Mouse (Mus musculus) lung, embryonic 14.5 days (tissue): ENCODE results near the gene Cnp. TPM values are rescaled to one million over a fixed set of nuclear protein-coding genes. Genes with fewer than 3 reads are reported as not detected.
A peak's percentile ranks its signal among the peaks of the same experiment; 100 is the strongest.

Source experiments
- ATAC-seq: fragments of 200-750 bp; cut with Nextera tagmentation; 2 replicates; pipeline ENCODE4 v1.8.0; 2017; ENCODE audit warnings: mild to moderate bottlenecking, moderate TSS enrichment, moderate library complexity; ENCODE audit not compliant: insufficient read depth
- DNase-seq: peaks from one replicate; pipeline ENCODE4 v3.0.0-alpha.2; 2015
- H3K27ac ChIP-seq: fragments of 300-500 bp; sonication (generic); 2 replicates; pipeline ENCODE4 v1.5.1; 2014; ENCODE audit warnings: low read depth, mild to moderate bottlenecking, moderate library complexity
- H3K27me3 ChIP-seq: fragments of 300-500 bp; sonication (generic); 2 replicates; pipeline ENCODE4 v1.6.1; 2014; ENCODE audit warnings: low read length, control low read depth; ENCODE audit not compliant: insufficient read depth
- H3K36me3 ChIP-seq: fragments of 300-500 bp; sonication (generic); 2 replicates; pipeline ENCODE4 v1.6.1; 2014; ENCODE audit warnings: control low read depth; ENCODE audit not compliant: insufficient read depth
- H3K4me1 ChIP-seq: fragments of 300-500 bp; sonication (generic); 2 replicates; pipeline ENCODE4 v1.6.1; 2014; ENCODE audit warnings: antibody characterized with exemption, control low read depth; ENCODE audit not compliant: insufficient read depth
- H3K4me2 ChIP-seq: fragments of 300-500 bp; sonication (generic); 2 replicates; pipeline ENCODE4 v1.6.1; 2014; ENCODE audit warnings: mild to moderate bottlenecking
- H3K4me3 ChIP-seq: fragments of 300-500 bp; sonication (generic); 2 replicates; pipeline ENCODE4 v1.5.1; 2014; ENCODE audit warnings: low read depth, low read length
- H3K9ac ChIP-seq: fragments of 300-500 bp; sonication (generic); 2 replicates; pipeline ENCODE4 v1.6.1; 2014
- H3K9me3 ChIP-seq: fragments of 300-500 bp; sonication (generic); 2 replicates; pipeline ENCODE4 v1.6.1; 2016; ENCODE audit warnings: low read depth, low read length, control low read depth
- CTCF ChIP-seq: IDR thresholded peaks from 2 replicates; pipeline ENCODE4 v1.5.1; 2016; ENCODE audit warnings: antibody characterized with exemption, low read depth
- WGBS: fragments of 180-500 bp; shearing (Covaris S2); extraction: QIAGEN DNeasy Blood & Tissue Kit; methylation state at CpG from one replicate; pipeline ENCODE4 v1.1.7; 2014; 5-methylcytosine and 5-hydroxymethylcytosine counted together
- polyA plus RNA-seq: library from polyadenylated mRNA; unstranded; fragments of >200 nt; fragmentation: Nextera tagmentation; extraction: Ambion mirVana; gene quantifications from 2 replicates; pipeline ENCODE4 v1.2.1, GENCODE M21; 2014

Gene Cnp
- polyA plus RNA-seq, 1 experiment from 2014 or later: 24.4 TPM

DNA sequence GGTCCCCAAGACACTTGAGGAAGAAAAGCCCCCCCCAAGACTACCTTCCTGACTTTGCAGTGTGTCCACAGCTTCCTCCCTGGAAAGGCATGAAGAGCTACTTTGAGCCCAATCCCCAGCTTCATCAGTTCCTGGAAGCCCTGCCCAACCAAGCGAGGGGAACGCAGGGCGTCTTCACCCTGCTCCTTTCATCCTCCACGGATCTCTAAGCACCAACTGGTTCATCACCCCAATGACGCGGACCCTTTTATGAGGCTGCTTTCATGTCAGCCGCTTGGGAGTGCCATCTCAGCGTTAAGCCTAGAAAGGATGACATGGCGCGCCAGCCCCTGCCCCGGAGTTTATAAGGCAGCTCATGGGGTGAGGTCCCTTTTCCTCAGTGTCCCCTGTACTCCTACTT, 45.3 kb downstream of the Cnp start, which contains the start of gene Dnajc7:
Dnajc7 (minus strand) TSS at position 187 of the 400 bp plus-strand sequence.
- H3K4me2 ChIP-seq: peak within 1 kb of the TSS; percentile 76
- WGBS: 4% methylated on average over 11 of the region's 11 CpGs
- no peak for DNase-seq
- H3K27ac ChIP-seq: peak within 1 kb of the TSS; percentile 94
- H3K4me3 ChIP-seq: peak within 1 kb of the TSS; percentile 88
- peaks cover 15% of the 10 kb centered on the region for H3K4me1 ChIP-seq
- peaks cover 6% of the 10 kb centered on the region; the same call in 1 of the 2 replicates for H3K36me3 ChIP-seq
- TF ChIP-seq CTCF: no peak
- H3K27me3 ChIP-seq: no peaks in the 10 kb centered on the region
- peak within 1 kb of the TSS; percentile 90 for H3K9ac ChIP-seq
- ATAC-seq: no peak
- no peaks in the 10 kb centered on the region for H3K9me3 ChIP-seq

DNA sequence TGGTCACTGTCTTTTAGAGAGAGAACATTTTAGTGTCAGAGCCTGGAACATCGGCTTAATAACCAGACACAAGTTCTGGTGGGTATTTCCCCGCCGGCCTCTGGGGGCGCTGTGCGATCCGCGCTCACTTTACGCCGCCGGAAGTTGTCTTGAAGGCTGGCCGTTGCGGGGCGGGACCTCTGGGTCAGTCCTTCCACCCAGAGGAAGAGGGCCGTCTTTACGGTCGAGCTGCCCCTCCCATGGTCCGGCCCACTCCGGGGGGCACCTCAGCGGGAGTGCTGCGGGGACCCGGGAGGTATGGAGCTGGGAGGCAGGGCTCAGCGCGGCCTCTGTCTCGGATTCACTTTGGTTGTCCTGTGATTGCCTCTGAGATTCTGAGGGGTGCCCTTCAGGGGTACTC, 48.0 kb downstream of the Cnp start:
- DNase-seq: peak; percentile 98
- peak; percentile 78 for ATAC-seq
- under 1% methylated on average over 24 of the region's 24 CpGs for WGBS

DNA sequence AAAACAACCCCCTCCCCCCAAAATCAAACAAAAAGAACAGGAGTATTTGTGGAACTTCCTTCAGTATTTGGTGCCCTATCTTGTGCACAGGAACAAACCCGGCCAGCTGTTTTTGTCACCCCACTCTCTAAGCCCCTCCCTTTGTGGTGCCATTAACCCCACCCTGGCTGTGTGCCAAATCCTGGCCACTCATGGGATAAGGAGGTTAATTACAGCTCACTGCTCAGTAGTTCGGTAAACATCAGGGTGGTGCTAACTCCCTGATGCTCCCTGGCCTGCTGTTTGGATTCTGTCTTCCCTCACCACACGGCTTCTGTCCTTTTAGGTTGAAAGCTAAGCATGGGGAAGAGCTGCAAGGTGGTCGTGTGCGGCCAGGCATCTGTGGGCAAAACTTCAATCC, 49.2 kb downstream of the Cnp start:
- no peak for TF ChIP-seq CTCF
- Histone ChIP-seq H3K4me2 (peak overlapping the region; percentile 62), H3K9me3 (no peaks in the 10 kb centered on the region), H3K4me3 (peak overlapping the region; percentile 77), H3K27ac (no peak overlapping the region), H3K36me3 (peaks cover 19% of the 10 kb centered on the region), H3K4me1 (peaks cover 9% of the 10 kb centered on the region), H3K9ac (peak overlapping the region; percentile 83), H3K27me3 (no peaks in the 10 kb centered on the region)
- 35% methylated on average over 5 of the region's 5 CpGs for WGBS
- ATAC-seq (no peak), DNase-seq (peak; percentile 60)

More for the DNA sequence above, 48.0 kb downstream of the Cnp start:
- no peaks in the 10 kb centered on the region for H3K27me3 ChIP-seq
- peak overlapping the region; percentile 86 for H3K27ac ChIP-seq
- TF ChIP-seq CTCF: peak; percentile 95
- H3K4me1 ChIP-seq: peaks cover 13% of the 10 kb centered on the region
- no peaks in the 10 kb centered on the region for H3K9me3 ChIP-seq
- peak overlapping the region; percentile 83 for H3K9ac ChIP-seq
- peaks cover 19% of the 10 kb centered on the region for H3K36me3 ChIP-seq
- peak overlapping the region; percentile 62 for H3K4me2 ChIP-seq
- H3K4me3 ChIP-seq: peak overlapping the region; percentile 77

DNA sequence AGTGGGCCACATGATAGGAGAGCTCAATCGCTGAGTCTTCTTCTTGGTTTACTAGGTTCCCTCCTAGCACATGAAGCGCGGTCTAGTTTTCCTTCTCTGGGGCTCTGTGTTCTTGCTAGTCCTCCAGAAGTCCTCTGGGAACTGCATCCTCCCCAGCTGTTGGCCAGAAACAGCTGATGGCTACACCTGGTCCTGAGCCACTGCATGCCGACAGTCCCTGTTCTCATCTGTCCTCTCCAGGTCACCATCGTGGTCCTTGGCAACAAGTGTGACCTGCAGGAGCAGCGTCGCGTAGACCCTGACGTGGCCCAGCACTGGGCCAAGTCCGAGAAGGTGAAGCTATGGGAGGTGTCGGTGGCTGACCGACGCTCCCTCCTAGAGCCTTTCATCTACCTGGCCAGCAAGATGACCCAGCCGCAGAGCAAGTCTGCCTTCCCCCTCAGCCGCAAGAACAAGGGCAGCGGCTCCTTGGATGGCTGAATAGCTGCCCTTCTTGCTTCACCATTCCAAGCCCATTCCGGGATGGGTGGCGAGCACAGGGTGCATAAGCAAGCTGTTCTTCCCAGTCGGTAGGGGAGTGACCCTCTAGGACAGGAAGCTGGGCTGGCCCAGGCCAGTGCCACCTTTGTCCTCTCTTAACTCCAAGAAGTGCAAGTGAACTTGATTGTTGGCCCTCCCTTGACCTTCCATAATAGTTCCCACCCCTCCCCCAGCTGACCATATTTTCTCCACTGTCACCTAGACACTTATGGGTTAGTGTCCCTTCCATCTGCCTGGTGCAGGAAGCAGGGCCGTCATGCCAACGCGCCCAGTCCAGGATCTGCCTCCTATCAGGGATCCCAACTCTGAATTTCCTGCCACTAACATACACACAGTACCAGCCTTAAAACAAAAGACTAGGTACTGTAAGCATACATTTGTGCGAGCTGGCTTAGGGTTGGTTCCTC, 51.3 kb downstream of the Cnp start:
- 86% methylated on average over 23 of the region's 23 CpGs for WGBS
- H3K36me3 ChIP-seq: peaks cover 19% of the 10 kb centered on the region
- H3K4me1 ChIP-seq: peaks cover 9% of the 10 kb centered on the region
- no peak overlapping the region for H3K4me3 ChIP-seq
- no peak for ATAC-seq
- TF ChIP-seq CTCF: no peak
- H3K27ac ChIP-seq: no peak overlapping the region
- H3K27me3 ChIP-seq: no peaks in the 10 kb centered on the region
- H3K4me2 ChIP-seq: no peak overlapping the region
- no peaks in the 10 kb centered on the region for H3K9me3 ChIP-seq
- no peak overlapping the region for H3K9ac ChIP-seq
- DNase-seq: no peak

DNA sequence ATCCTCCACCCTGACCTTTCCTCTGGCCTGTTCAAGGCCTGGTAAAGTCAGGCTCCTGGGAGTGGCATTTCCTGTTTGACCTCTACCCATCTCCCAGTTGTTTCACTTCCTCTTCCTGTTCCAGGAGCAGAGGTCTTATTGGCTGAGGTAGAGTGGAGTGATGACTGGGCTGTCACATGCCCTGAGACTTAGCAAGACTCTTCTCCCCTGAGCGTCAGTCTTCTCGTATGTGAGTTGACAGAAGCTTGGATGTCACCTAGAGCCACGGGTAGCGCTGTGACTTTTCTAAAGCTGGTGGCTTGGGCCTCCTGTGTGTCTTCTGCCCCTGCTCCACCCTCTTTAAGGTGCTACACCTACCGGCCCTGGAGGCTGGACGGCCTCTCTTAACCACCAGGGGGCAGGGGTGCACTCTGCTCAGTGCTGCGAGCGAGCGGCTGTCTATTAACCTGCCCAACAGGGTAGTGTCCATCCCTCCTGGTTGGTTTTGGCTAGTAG, 52.0 kb downstream of the Cnp start:
- no peaks in the 10 kb centered on the region for H3K9me3 ChIP-seq
- no peak overlapping the region for H3K9ac ChIP-seq
- no peak overlapping the region for H3K27ac ChIP-seq
- H3K4me2 ChIP-seq: no peak overlapping the region
- H3K4me1 ChIP-seq: peaks cover 9% of the 10 kb centered on the region
- H3K4me3 ChIP-seq: no peak overlapping the region
- no peaks in the 10 kb centered on the region for H3K27me3 ChIP-seq
- TF ChIP-seq CTCF: peak; percentile 88
- WGBS: 19% methylated on average over 9 of the region's 9 CpGs
- H3K36me3 ChIP-seq: peaks cover 19% of the 10 kb centered on the region
- ATAC-seq (peak; percentile 42; the same call in 1 of the 2 replicates), DNase-seq (peak; percentile 79)

DNA sequence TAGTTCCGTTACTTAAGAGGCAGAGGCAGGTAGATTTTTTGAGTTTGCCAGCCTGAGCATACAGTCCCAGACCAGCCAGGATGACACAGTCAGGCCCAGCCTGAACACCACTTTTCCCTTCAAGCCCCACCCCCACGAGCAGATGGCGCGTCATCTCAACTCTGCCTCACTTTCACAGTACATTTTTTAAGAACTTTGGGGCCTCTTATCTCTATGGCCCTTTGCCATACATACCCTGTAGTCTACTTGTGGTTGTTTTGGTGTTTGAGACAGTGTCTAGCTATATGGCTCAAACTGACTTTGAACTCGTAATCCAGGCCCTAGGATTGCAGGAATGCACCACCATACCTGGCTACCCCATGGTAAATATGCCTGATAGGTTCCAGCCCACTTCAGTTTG, 53.4 kb downstream of the Cnp start:
- no peak for DNase-seq
- Histone ChIP-seq H3K27ac (no peak overlapping the region), H3K9me3 (no peaks in the 10 kb centered on the region), H3K36me3 (peaks cover 19% of the 10 kb centered on the region), H3K4me1 (peaks cover 9% of the 10 kb centered on the region), H3K27me3 (no peaks in the 10 kb centered on the region), H3K4me2 (no peak overlapping the region), H3K9ac (no peak overlapping the region), H3K4me3 (no peak overlapping the region)
- WGBS: 73% methylated on average over 5 of the region's 5 CpGs
- ATAC-seq: no peak
- no peak for TF ChIP-seq CTCF

DNA sequence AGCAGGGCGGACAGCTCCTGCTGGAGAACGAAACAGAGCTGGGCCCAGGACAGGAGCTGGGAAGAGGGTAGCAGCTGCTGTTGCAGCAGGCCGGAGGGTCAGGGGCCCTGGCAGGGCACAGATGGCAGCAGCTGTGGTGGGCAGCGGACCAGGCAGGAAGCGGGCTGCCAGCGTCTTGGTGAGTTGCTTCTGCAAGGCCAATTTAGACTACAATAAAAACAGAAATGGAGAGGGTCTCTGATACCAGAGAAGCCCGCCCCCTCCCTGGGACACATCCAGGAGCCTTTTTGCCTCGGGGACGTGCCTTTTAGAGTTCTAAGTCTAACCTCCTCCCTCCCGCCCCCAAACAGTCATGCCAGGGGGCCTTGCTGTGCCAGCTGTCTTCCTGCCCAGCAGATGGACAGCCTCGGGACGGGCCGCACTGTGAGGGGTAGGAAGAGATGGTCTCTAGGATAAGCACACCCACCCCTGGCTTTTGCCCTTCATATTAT, 54.2 kb downstream of the Cnp start:
- no peaks in the 10 kb centered on the region for H3K27me3 ChIP-seq
- H3K27ac ChIP-seq: no peak overlapping the region
- 43% methylated on average over 13 of the region's 13 CpGs for WGBS
- H3K9ac ChIP-seq: no peak overlapping the region
- peaks cover 6% of the 10 kb centered on the region for H3K4me1 ChIP-seq
- ATAC-seq: no peak
- H3K4me2 ChIP-seq: no peak overlapping the region
- peaks cover 19% of the 10 kb centered on the region for H3K36me3 ChIP-seq
- no peak overlapping the region for H3K4me3 ChIP-seq
- no peak for DNase-seq
- no peak for TF ChIP-seq CTCF
- no peaks in the 10 kb centered on the region for H3K9me3 ChIP-seq
